Mouse (Mus musculus) v-Abl transformed pro-B cells (cell line): ENCODE results near the gene Faap100.

Experiments
- in situ Hi-C, 2 experiments: fragments of 400-800 bp; cut with MboI; formaldehyde crosslinking; loops; one replicate each; pipeline ENCODE4 v1.15.1; 2025; ENCODE audit not compliant: unreplicated experiment in 2 of 2

The Faap100 gene

GRCm38 (mm10) chr11:120377337-120377736 is 1.2 kb downstream of the Faap100 start:
- in situ Hi-C loops: no loop called here

- in situ Hi-C loops: no loop called here
These were observed 2.0 kb downstream of the Faap100 start for GRCm38 (mm10) chr11:120376302-120377160.

GRCm38 (mm10) chr11:120375324-120375723 is 3.2 kb downstream of the Faap100 start:
- in situ Hi-C loops: no loop called here

DNA sequence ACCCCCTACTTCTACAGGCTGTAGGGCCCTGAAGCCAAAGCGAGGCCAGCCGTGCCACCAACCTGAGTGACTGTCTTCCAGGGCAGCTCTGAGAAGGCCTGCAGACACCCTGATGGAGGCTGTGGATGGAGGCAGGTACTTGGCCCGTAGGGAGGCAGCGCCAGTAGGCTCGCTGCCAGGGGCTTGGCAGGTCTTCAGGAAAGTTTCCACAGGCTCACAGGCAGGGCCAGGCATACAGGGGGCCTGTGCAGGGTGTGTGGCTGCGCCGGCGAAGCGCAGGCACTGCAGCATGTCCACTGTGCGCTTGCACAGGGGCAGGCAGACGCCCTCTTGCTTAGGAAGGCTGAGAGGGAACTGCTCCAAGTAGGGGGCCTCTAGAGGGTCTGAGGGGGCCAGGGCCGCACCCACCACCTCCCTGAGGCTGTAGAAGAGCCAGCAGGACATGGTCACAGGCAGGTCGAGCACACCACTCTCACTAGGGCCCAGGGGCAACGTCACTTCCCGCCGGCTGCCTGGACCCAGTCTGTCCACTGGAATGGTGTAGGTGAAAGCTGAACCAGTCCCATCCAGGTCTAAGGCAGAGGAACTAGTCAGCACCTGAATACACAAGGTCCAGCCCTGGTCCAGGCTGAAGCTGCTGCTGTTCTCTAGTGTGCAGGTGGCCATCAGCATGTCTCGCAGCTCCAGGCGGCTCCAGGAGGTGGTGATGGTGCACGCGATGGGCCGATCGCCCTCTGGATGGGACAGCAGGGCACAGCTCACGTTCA is 4.6 kb downstream of the Faap100 start:
- in situ Hi-C loops: no loop called here

- in situ Hi-C loops: no loop called here
These were observed 5.5 kb downstream of the Faap100 start for GRCm38 (mm10) chr11:120373025-120373424.

DNA sequence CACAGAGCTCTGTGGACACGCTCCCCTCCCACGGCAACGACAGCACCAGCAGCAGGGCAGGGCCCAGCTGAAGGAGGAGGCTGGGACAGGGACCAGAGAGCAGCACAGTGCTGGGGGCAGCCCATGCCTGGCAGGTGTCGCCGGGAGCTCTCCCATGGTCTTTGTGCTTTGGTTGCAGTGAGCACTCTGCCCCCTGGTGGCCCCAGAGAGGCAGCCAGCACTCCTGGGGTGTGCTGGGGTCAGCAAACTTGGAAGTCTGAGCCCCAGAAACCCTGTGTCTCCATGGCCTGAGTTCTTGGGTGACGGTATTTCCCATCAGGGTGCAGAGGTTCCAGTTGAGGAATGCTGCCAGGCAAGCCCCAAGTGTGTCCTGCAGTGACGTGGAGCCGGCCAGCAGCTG is 8.9 kb downstream of the Faap100 start:
- in situ Hi-C loops: no loop called here

DNA sequence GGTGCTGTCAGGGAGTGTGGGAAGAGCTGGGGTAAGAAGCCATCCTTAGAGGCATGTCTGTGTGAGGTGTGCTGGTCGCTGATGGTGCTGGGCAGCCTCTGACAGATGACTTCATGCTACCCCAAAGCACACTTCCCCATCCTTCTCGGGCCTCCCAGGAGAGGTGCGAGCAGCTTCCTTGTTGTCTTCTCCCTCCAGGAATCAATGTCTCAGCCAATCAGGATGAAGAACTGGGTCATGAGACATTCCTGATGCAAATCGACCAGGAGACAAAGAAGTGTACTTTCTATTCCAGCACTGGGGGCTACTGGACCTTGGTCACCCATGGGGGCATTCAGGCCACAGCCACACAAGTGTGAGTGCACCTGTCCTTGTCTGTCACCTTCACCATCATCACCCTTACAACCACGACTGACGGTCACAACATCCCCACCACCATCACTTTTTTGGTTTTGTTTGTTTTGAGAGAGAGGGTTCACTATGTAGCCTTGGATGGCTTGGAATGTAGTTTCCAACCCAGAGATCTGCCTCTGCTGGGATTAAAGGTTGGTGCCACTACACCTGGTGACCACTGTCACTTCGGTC is 12.0 kb downstream of the Faap100 start:
- in situ Hi-C loops: no loop called here

GRCm38 (mm10) chr11:120362891-120363290 is 15.7 kb downstream of the Faap100 start:
- in situ Hi-C loops: no loop called here

DNA sequence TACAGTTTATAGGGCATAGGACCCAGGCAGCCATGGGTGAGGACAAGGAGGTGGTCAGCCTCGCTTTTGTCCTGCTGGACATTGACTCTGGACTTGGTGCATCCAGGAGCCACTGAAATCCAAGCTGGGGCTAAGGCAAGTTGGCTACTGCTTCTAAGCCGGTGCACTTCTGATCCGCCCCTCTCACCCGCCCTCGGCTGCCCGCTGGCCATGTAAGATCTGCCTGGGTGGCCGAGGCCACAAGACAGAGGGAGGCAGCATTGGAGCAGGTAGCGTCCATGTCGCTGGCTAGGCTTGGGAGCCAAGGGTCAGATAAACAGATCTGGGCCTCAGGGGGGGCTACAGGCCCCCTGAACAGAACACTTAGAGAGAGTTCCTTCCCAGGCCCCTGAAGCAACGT is 17.3 kb downstream of the Faap100 start, which contains the start of gene Fscn2:
Gene Fscn2 (plus strand): TSS at position 240 of the 400 bp plus-strand sequence.
- in situ Hi-C loops: no loop called here

DNA sequence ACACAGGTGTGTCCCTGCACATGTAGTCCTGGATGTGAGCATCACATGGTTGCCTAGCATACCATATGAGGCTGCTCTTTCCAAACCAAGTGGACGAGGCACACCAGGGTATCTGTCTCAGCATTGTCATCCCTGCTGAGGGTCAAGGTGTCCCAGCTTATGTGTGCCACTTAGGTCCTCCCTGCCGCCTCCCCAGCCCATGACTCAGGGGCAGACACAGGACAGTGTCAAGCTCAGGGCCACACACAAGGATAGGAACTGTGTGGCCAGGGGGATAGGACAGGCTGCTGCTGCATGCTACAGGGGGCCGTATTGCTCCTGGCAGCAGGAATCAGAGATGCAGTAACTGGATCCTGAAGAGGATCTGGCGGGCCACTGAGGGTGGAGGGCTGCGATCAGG is 17.8 kb downstream of the Faap100 start:
- in situ Hi-C loops: no loop called here

- in situ Hi-C loops: no loop called here
These were observed 18.5 kb downstream of the Faap100 start for GRCm38 (mm10) chr11:120360062-120360461.

DNA sequence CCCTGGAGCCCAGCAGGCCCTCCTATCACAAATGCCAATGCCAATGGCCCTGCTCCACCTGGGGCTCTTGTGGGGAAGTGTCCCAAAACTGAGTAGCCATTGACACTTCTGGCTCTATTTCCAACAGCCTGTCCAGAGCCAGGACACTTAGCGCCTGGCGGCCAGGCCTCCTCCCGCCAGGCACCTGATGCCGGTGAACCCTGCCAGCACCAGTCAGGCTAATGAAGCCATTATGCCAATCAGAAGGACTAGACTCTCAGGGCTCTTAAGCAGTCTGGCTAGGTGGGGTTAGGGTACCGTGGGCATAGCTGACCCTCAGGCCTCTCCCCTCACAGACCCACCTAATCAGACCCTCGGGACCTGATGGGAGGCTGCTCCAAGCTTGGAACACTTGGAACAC is 19.2 kb downstream of the Faap100 start:
- in situ Hi-C loops: loop anchor here in 1 of 2 experiments (5.0 kb wide), 1 partner anchor 63 kb away; no protein-coding TSS in a partner anchor

DNA sequence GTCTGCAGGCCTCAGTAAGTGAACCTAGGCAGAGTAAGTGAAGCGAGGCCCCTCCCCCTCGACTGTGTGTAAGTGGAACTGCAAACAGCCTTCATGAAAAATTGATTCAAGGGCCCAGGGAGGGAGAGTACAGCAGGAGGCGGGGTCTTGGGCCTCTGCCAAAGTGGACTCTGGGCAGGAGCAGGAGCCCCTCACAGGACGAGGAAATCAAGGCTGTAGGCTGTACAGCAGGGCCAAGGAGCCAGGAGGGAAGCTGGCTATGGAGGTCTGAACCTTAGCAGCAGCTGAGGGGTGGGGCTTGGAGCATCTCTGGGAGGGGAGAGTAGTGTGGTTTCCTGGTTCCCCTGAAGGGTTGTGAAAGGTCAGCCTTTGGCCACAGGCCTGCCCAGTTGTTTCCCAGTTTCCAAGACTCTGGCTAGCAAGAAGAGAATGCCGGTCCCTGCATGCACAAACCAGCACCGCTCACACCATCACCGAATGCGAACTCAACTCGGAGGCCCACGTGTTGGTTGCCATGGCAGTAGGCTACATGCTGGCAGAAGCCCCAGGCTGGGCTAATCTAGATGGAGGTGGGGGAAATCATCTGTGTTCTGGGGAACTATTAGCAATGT is 20.7 kb downstream of the Faap100 start:
- in situ Hi-C loops: loop anchor here in 1 of 2 experiments (5.0 kb wide), 1 partner anchor 64 kb away; no protein-coding TSS in a partner anchor

DNA sequence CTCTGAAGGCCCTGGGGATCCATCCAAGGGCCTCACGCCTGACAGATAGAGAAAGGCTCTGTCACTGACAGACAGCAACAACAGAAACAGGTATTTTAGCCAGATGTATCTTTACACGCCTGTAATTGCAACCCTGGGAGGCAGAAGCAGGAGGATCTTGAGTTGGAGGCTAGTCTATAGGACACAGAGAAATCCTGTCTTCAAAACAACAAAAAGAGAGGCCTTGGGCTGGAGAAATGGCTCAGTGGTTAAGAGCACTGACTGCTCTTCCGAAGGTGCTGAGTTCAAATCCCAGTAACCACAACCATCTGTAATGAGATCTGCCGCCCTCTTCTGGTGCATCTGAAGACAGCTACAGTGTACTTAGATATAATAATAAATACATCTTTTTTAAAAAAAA is 21.7 kb downstream of the Faap100 start:
- in situ Hi-C loops: loop anchor here in 1 of 2 experiments (5.0 kb wide), 1 partner anchor 65 kb away; no protein-coding TSS in a partner anchor

GRCm38 (mm10) chr11:120356319-120356840 is 22.2 kb downstream of the Faap100 start:
- in situ Hi-C loops: loop anchor here in 1 of 2 experiments (5.0 kb wide), 1 partner anchor 66 kb away; no protein-coding TSS in a partner anchor

DNA sequence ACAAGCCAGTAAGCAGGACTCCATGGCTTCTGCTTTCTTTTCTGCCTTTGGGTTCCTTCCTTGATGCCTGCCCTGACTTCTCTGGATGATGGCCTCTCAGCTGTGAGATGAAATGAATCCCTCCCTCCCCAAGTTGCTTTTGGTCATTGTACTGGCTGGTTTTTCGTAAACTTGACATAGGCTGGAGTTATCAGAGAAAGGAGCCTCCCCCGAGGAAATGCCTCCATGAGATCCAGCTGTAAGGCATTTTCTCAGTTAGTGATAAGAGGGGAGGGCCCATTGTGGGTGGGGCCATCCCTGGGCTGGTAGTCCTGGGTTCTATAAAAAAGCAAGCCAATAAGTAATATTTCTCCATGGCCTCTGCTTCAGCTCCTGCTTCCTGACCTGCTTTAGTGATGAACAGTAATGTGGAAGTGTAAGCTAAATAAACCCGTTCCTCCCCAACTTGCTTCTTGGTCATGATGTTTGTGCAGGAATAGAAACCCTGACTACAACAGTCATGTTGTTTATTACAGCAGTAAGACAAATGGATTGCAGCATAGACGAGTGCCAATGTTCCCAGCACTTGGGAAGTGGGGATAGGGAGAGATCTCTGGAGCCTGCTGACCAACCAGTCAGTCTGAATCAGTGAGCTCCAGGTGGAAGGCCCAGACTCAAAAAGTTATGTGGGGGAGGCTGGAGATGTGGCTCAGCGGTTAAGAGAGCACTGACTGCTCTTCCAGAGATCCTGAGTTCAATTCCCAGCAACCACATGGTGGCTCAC is 23.1 kb downstream of the Faap100 start:
- in situ Hi-C loops: loop anchor here in 1 of 2 experiments (5.0 kb wide), 1 partner anchor 67 kb away; no protein-coding TSS in a partner anchor

- in situ Hi-C loops: loop anchor here (5.0 kb wide), 1 partner anchor 68 kb away; no protein-coding TSS in a partner anchor
These were observed 24.0 kb downstream of the Faap100 start for GRCm38 (mm10) chr11:120354304-120355276.
